Mouse (Mus musculus): Measurements from ENCODE around the gene Clvs2. TPM values are rescaled to one million over a fixed set of nuclear protein-coding genes. Genes with fewer than 3 reads are reported as not detected.

Gene Clvs2
- total and polyA plus RNA-seq, 3 experiments, result not detected

- Histone ChIP-seq H3K27me3 (replicated peaks) (no peaks in the 10 kb centered on the region), H3K36me3 (replicated peaks in 1 of 2; ENCODE audit: control insufficient read depth in 1 of 2, insufficient read depth in 1 of 2, low read length in 1 of 2) (no peaks in the 10 kb centered on the region), H3K9ac (ENCODE audit: insufficient read depth, low read depth) (no peak overlapping the region), H3K27ac (ENCODE audit: insufficient read depth, low read depth) (no peak overlapping the region), H3K4me1 (ENCODE audit: control insufficient read depth in 1 of 2, insufficient read depth in 2 of 2) (no peaks in the 10 kb centered on the region), H3K79me2 (replicated peaks; ENCODE audit: control insufficient read depth, extremely low read depth, insufficient read depth, poor library complexity, severe bottlenecking) (no peaks in the 10 kb centered on the region), H3K4me2 (ENCODE audit: insufficient read depth, low read depth, poor library complexity, severe bottlenecking) (no peak overlapping the region), H3K4me3 (replicated peaks in 1 of 3; ENCODE audit: low read depth in 2 of 3, low read length in 2 of 3, poor library complexity in 1 of 3) (no peak overlapping the region), H3K9me3 (replicated peaks; ENCODE audit: low read length) (no peaks in the 10 kb centered on the region)
- DNase-seq (ENCODE audit: extremely low read depth), result no peak
- in situ Hi-C loops (cut with MboI; ENCODE audit: low pct_ligation_motif_present, low pct_unique_long_range_greater_than_20kb, low sequenced_read_pairs) (no loop called here), dilution Hi-C loops (cut with MboI; ENCODE audit: extremely low pct_ligation_motif_present, extremely low pct_unique_long_range_greater_than_20kb, low sequenced_read_pairs) (no loop called here)
- TF ChIP-seq CHD1 (IDR thresholded peaks at IDR 0.05; ENCODE audit: low read depth, low read length) (no peak), GABPA (IDR thresholded peaks at IDR 0.05; ENCODE audit: insufficient replicate concordance, low read depth, low read length) (no peak), TBP (conservative IDR thresholded peaks at IDR 0.05; ENCODE audit: low read depth, low read length) (no peak), ZNF384 (IDR thresholded peaks at IDR 0.05; ENCODE audit: low read depth, low read length) (no peak), UBTF (IDR thresholded peaks at IDR 0.05; ENCODE audit: low read depth, low read length) (no peak), MAX (IDR thresholded peaks at IDR 0.05; ENCODE audit: low read length) (no peak), KAT2A (IDR thresholded peaks at IDR 0.05; ENCODE audit: insufficient replicate concordance, low read length) (no peak), IRF4 (IDR thresholded peaks at IDR 0.05; ENCODE audit: low read depth, low read length) (no peak), E2F4 (IDR thresholded peaks at IDR 0.05; ENCODE audit: insufficient replicate concordance, low read depth, low read length) (no peak), ZMIZ1 (IDR thresholded peaks at IDR 0.05; ENCODE audit: low read depth, low read length) (no peak), RCOR1 (conservative IDR thresholded peaks at IDR 0.05; ENCODE audit: low read depth, low read length) (no peak), NELFE (IDR thresholded peaks at IDR 0.05; ENCODE audit: low read depth, low read length) (no peak), ETS1 (conservative IDR thresholded peaks at IDR 0.05; ENCODE audit: low read depth, low read length) (no peak), MXI1 (IDR thresholded peaks at IDR 0.05; ENCODE audit: low read depth, low read length) (no peak), JUND (conservative IDR thresholded peaks at IDR 0.05; ENCODE audit: low read depth, low read length) (no peak), BHLHE40 (IDR thresholded peaks at IDR 0.05; ENCODE audit: low read depth, low read length) (no peak), MEF2A (IDR thresholded peaks at IDR 0.05; ENCODE audit: borderline replicate concordance, low read depth, low read length) (no peak), POLR2A (IDR thresholded peaks at IDR 0.05; ENCODE audit: low read depth, low read length) (no peak), MYC (IDR thresholded peaks at IDR 0.05; ENCODE audit: low read depth, low read length) (no peak)
These were observed 37.5 kb downstream of the Clvs2 start for GRCm38 (mm10) chr10:33587118-33587517.

DNA sequence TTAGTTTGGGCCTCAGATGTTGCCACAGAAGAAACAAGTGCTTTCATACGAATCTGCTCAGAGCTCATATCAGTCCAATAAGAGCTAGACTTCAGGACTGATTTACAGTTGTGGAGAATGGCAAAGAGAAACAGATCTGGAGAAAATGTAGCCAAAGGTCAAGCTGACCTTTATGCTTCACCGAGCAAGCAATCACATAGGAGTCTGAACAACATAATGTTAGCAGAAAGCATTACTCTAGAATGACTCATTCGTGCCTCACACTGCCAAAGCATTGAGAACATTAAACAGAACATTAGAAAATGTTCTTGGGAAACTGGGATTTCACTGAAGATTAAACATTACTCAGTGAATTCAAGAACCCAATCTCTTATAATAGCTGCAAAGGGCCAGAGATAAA is 66.5 kb downstream of the Clvs2 start:
- TF ChIP-seq IRF4 (IDR thresholded peaks at IDR 0.05; ENCODE audit: low read depth, low read length) (no peak), USF2 (conservative IDR thresholded peaks at IDR 0.05; ENCODE audit: low read depth, low read length) (no peak), ZKSCAN1 (IDR thresholded peaks at IDR 0.05; ENCODE audit: borderline replicate concordance, low read depth, low read length) (no peak), CTCF (conservative IDR thresholded peaks at IDR 0.05 in 1 of 2, IDR thresholded peaks at IDR 0.05 in 1 of 2; ENCODE audit: low read depth in 2 of 2, low read length in 2 of 2) (no peak), JUN (IDR thresholded peaks at IDR 0.05; ENCODE audit: insufficient read depth, low read depth, low read length) (no peak), ETS1 (conservative IDR thresholded peaks at IDR 0.05; ENCODE audit: low read depth, low read length) (no peak), MEF2A (IDR thresholded peaks at IDR 0.05; ENCODE audit: borderline replicate concordance, low read depth, low read length) (no peak), MYC (IDR thresholded peaks at IDR 0.05; ENCODE audit: low read depth, low read length) (no peak), NRF1 (IDR thresholded peaks at IDR 0.05; ENCODE audit: low read depth, low read length) (no peak), JUND (conservative IDR thresholded peaks at IDR 0.05; ENCODE audit: low read depth, low read length) (no peak), MAZ (IDR thresholded peaks at IDR 0.05; ENCODE audit: low read depth, low read length) (no peak), ZMIZ1 (IDR thresholded peaks at IDR 0.05; ENCODE audit: low read depth, low read length) (no peak), CHD1 (IDR thresholded peaks at IDR 0.05; ENCODE audit: low read depth, low read length) (no peak)
- no peak for DNase-seq (ENCODE audit: extremely low read depth)
- in situ Hi-C loops (cut with MboI; ENCODE audit: low pct_ligation_motif_present, low pct_unique_long_range_greater_than_20kb, low sequenced_read_pairs) (no loop called here), dilution Hi-C loops (cut with MboI; ENCODE audit: extremely low pct_ligation_motif_present, extremely low pct_unique_long_range_greater_than_20kb, low sequenced_read_pairs) (no loop called here)
- no peak overlapping the region for H3K9ac ChIP-seq (ENCODE audit: insufficient read depth, low read depth)
- no peak overlapping the region for H3K27ac ChIP-seq (ENCODE audit: insufficient read depth, low read depth)
- H3K27me3 ChIP-seq (replicated peaks), result no peaks in the 10 kb centered on the region
- no peaks in the 10 kb centered on the region for H3K36me3 ChIP-seq (replicated peaks in 1 of 2; ENCODE audit: control insufficient read depth in 1 of 2, insufficient read depth in 1 of 2, low read length in 1 of 2)
- H3K79me2 ChIP-seq (replicated peaks; ENCODE audit: control insufficient read depth, extremely low read depth, insufficient read depth, poor library complexity, severe bottlenecking), result no peaks in the 10 kb centered on the region
- no peak overlapping the region for H3K4me2 ChIP-seq (ENCODE audit: insufficient read depth, low read depth, poor library complexity, severe bottlenecking)
- no peaks in the 10 kb centered on the region for H3K9me3 ChIP-seq (replicated peaks; ENCODE audit: low read length)
- no peaks in the 10 kb centered on the region for H3K4me1 ChIP-seq (ENCODE audit: control insufficient read depth in 1 of 2, insufficient read depth in 2 of 2)
- no peak overlapping the region for H3K4me3 ChIP-seq (replicated peaks in 1 of 3; ENCODE audit: low read depth in 2 of 3, low read length in 2 of 3, poor library complexity in 1 of 3)
